Mouse (Mus musculus) limb, embryonic 14.5 days (tissue): ENCODE data around the gene AC140267.1. TPM values are rescaled to one million over a fixed set of nuclear protein-coding genes. Genes with fewer than 3 reads are reported as not detected.

Experiments
- ATAC-seq: fragments of 200-750 bp; cut with Nextera tagmentation; 2 replicates; pipeline ENCODE4 v1.8.0; 2017; ENCODE audit warnings: low read depth, moderate number of reproducible peaks, moderate TSS enrichment; ENCODE audit not compliant: low FRiP score
- DNase-seq: peaks from one replicate; pipeline ENCODE4 v3.0.0-alpha.2; 2015; ENCODE audit warnings: low spot score
- H3K27ac ChIP-seq: fragments of 300-500 bp; sonication (generic); replicated peaks from 2 replicates; pipeline ENCODE4 v1.5.1; 2014; ENCODE audit warnings: low read depth, mild to moderate bottlenecking, low read length, moderate library complexity, mixed read lengths
- H3K27me3 ChIP-seq: fragments of 300-500 bp; sonication (generic); 2 replicates; pipeline ENCODE4 v1.6.1; 2014; ENCODE audit warnings: low read length, mixed read lengths; ENCODE audit not compliant: control insufficient read depth, insufficient read depth
- H3K36me3 ChIP-seq: fragments of 300-500 bp; sonication (generic); 2 replicates; pipeline ENCODE4 v1.6.1; 2014; ENCODE audit warnings: mild to moderate bottlenecking, low read length, moderate library complexity, mixed read lengths; ENCODE audit not compliant: control insufficient read depth, insufficient read depth
- H3K4me1 ChIP-seq: fragments of 300-500 bp; sonication (generic); 2 replicates; pipeline ENCODE4 v1.6.1; 2014; ENCODE audit warnings: antibody characterized with exemption, low read length, mixed read lengths; ENCODE audit not compliant: control insufficient read depth, insufficient read depth
- H3K4me2 ChIP-seq: fragments of 300-500 bp; sonication (generic); replicated peaks from 2 replicates; pipeline ENCODE4 v1.6.1; 2014; ENCODE audit warnings: low read depth, mild to moderate bottlenecking, low read length, moderate library complexity; ENCODE audit not compliant: severe bottlenecking
- H3K4me3 ChIP-seq: fragments of 300-500 bp; sonication (generic); replicated peaks from 2 replicates; pipeline ENCODE4 v1.5.1; 2014; ENCODE audit warnings: low read length
- H3K9ac ChIP-seq: fragments of 300-500 bp; sonication (generic); 2 replicates; pipeline ENCODE4 v1.6.1; 2014; ENCODE audit warnings: mild to moderate bottlenecking, low read depth, low read length, moderate library complexity; ENCODE audit not compliant: severe bottlenecking
- H3K9me3 ChIP-seq: fragments of 300-500 bp; sonication (generic); 2 replicates; pipeline ENCODE4 v1.6.1; 2016; ENCODE audit warnings: low read length; ENCODE audit not compliant: control insufficient read depth
- POLR2A ChIP-seq: fragments of 200-500 bp; IDR thresholded peaks from 2 replicates; pipeline ENCODE4 v1.8.0; 2012; ENCODE audit warnings: inconsistent platforms, mild to moderate bottlenecking, moderate library complexity, borderline replicate concordance; ENCODE audit not compliant: insufficient read depth, insufficient read length; ENCODE audit errors: extremely low read depth
- WGBS: fragments of 180-500 bp; shearing (Covaris S2); extraction: QIAGEN DNeasy Blood & Tissue Kit; methylation state at CpG from one replicate; pipeline ENCODE4 v1.1.7; 2014; 5-methylcytosine and 5-hydroxymethylcytosine counted together
- polyA plus RNA-seq, 2 experiments: library from polyadenylated mRNA; depleted of rRNA in 1 of 2; stranded (reverse) in 1 of 2; unstranded in 1 of 2; fragments of >200 nt; fragmentation: Nextera tagmentation in 1 of 2; extraction: Ambion mirVana in 1 of 2; gene quantifications; 2 replicates each; pipeline versions ENCODE4 v1.2.1 to v1.2.3; 2012 to 2014

Gene AC140267.1
- polyA plus RNA-seq, 2 experiments = not detected

- no peak overlapping the region for H3K9ac ChIP-seq
- no peak for ATAC-seq
- no peak overlapping the region for H3K4me2 ChIP-seq
- no peak for DNase-seq
- H3K36me3 ChIP-seq = peaks cover 32% of the 10 kb centered on the region
- H3K27me3 ChIP-seq = no peaks in the 10 kb centered on the region
- no peaks in the 10 kb centered on the region for H3K9me3 ChIP-seq
- no peak for TF ChIP-seq POLR2A
- no peak overlapping the region for H3K4me3 ChIP-seq
- H3K4me1 ChIP-seq = no peaks in the 10 kb centered on the region
- H3K27ac ChIP-seq = no peak overlapping the region
Measured at GRCm38 (mm10) chr15:80213688-80214087, 21.9 kb upstream of the AC140267.1 start.

DNA sequence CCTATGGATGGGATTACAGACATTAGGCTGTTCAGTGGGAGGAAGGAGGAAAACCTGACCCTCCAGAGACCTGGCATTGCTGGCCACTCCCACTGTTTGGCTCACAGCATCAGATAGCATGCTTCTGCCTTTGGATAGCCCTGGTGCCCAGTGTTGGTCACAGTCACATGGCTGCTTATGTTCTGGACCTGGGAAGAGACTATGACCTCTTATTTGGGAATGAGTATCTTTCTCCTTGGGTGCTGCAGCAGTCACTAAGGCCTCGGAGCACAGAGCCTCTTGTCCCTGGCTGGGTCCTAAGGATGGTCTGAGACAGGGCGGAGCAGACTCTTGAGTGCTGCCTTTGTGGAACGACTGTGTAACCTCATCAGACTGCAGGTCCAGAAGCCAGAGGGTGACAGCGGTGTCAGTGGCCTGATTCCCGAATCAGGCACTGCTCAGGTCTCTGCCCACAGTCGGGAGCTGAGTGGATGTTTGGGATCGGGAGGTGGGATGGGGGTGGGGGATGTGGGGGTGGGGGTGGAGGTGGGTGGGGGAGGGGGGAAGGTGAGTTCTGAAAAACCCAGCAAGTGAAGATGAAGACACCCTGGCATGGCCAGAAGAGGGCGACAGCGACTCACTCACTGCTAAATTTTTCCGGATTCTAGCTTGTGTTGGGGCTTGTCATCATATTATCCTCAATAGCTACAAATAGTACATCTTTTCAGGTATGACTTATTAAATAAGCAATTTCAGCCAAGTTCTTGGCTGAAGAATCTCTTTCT lies 19.7 kb upstream of the AC140267.1 start:
- Histone ChIP-seq H3K9me3 (no peaks in the 10 kb centered on the region), H3K27me3 (no peaks in the 10 kb centered on the region), H3K4me3 (no peak overlapping the region), H3K36me3 (peaks cover 32% of the 10 kb centered on the region), H3K9ac (no peak overlapping the region), H3K4me1 (no peaks in the 10 kb centered on the region), H3K4me2 (no peak overlapping the region), H3K27ac (no peak overlapping the region)
- ATAC-seq (no peak), DNase-seq (peak; percentile 55)
- 17% methylated on average over 9 of the region's 10 CpGs for WGBS
- TF ChIP-seq POLR2A = no peak

DNA sequence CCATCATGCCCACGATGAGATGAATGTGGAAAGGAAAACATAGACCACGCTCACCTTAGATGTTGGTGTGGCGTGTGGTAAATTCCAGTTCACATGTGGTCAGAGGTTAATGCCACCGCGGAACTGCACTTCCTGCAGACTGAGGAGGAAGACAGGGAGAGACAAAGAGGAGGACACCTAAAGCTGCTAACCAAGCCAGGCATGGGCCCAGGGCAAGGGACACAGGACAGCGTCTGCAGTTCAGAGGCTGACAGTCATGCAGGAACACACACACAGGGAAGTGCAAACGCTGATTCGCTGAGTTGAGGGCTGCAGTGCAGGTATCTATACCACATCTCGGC lies 19.2 kb upstream of the AC140267.1 start:
- Histone ChIP-seq H3K9ac (no peak overlapping the region), H3K4me3 (no peak overlapping the region), H3K4me1 (no peaks in the 10 kb centered on the region), H3K27ac (no peak overlapping the region), H3K27me3 (no peaks in the 10 kb centered on the region), H3K9me3 (no peaks in the 10 kb centered on the region), H3K4me2 (no peak overlapping the region), H3K36me3 (peaks cover 28% of the 10 kb centered on the region)
- no peak for ATAC-seq
- no peak for DNase-seq
- TF ChIP-seq POLR2A = no peak
- WGBS = 58% methylated on average over 9 of the region's 9 CpGs

DNA sequence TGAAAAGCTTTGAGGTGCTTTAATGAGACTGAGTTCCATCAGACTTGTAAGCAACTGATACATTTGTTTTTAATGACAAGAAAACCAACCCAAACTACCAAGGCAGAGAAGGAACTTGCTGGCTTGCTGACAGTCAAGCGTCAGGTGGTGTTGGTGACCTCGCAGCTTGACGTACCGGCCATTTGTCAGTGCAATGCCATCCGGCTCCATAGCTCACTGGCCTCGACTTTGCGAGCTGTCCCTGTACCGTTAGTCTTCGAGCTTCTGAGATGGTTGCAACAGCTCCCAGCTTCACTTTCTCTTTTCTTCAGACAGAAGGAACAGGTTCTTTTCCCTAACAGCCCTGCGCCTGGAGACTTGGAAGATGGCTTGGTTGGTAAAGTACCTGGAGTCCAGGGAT lies 18.2 kb upstream of the AC140267.1 start:
- H3K4me2 ChIP-seq = no peak overlapping the region
- H3K9ac ChIP-seq = no peak overlapping the region
- no peak overlapping the region for H3K4me3 ChIP-seq
- ATAC-seq = no peak
- no peaks in the 10 kb centered on the region for H3K27me3 ChIP-seq
- TF ChIP-seq POLR2A = no peak
- H3K27ac ChIP-seq = no peak overlapping the region
- no peak for DNase-seq
- WGBS = 72% methylated on average over 10 of the region's 10 CpGs
- H3K9me3 ChIP-seq = no peaks in the 10 kb centered on the region
- no peaks in the 10 kb centered on the region for H3K4me1 ChIP-seq
- peaks cover 18% of the 10 kb centered on the region for H3K36me3 ChIP-seq

DNA sequence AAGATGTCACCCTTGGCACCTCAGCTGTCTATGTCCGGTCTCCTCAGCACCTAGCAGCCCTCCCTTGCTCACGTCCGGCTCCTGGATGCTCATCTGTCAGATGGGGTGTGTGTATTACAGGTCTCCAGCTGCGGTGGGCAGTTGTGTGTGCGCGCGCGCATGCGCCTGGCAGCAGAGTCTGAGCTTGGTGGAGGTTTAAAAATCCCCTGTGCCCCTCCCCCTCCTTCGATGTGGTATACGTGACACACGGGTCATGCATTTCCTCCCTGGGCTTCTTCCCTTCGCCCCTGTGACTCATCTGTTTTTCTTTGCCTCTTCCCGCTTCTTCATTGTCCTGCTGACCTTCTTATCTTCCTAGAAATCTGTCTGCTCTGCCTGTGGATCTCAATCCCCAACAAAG lies 16.4 kb upstream of the AC140267.1 start:
- H3K36me3 ChIP-seq = peaks cover 3% of the 10 kb centered on the region; the same call in 1 of the 2 replicates
- no peaks in the 10 kb centered on the region for H3K27me3 ChIP-seq
- H3K4me2 ChIP-seq = no peak overlapping the region
- TF ChIP-seq POLR2A = no peak
- no peaks in the 10 kb centered on the region for H3K4me1 ChIP-seq
- DNase-seq (peak; percentile 23), ATAC-seq (no peak)
- H3K27ac ChIP-seq = no peak overlapping the region
- WGBS = 34% methylated on average over 14 of the region's 14 CpGs
- no peak overlapping the region for H3K9ac ChIP-seq
- H3K9me3 ChIP-seq = no peaks in the 10 kb centered on the region
- no peak overlapping the region for H3K4me3 ChIP-seq
